ENCODE assay signal across 8 mouse cellular contexts in the genomic region with DNA sequence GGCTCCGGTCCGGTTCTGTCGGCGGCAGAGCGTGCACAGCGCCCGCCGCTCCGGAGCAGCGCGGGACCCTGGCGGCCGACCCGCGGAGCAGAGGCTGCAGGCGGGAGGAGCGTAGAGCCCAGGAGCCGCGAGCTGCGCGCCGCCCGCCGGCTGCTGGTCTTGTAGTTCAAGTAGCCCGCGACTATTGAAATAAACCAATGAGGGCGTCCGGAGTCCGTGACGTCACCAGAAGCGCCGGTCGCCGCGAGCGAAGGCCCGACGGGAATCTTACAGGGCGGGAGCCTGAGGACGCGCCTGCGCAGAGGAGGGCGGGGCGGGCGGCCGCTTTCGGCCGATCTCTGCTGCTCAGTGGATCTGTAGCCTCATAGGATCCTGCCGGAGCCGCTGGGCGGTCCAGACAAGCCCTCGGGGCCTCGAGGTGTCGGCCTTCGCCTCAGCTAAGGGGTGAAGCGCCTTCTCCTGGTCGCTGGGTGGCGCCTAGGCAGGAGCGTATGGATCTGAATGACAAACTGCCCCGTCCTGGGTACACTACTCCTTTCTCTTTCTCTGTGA. TPM values are rescaled to one million over a fixed set of nuclear protein-coding genes. Genes with fewer than 3 reads are reported as not detected.
A peak's percentile ranks its signal among the peaks of the same experiment; 100 is the strongest.
DNase-seq lines count a peak whose midpoint lies in the region; ATAC-seq lines count a peak whose summit lies in the region.

Gene Ccna2 (minus strand): TSS at position 324 of the 552 bp plus-strand sequence.

- no peaks in the 10 kb centered on the region for H3K27me3 ChIP-seq in heart, embryonic 13.5 days (replicated peaks)
- no peaks in the 10 kb centered on the region for H3K27me3 ChIP-seq in liver, embryonic 12.5 days (replicated peaks)
- H3K27me3 ChIP-seq in stomach, embryonic 15.5 days (replicated peaks), result no peaks in the 10 kb centered on the region

- H3K4me2 ChIP-seq in heart, embryonic 13.5 days, result peak within 1 kb of the TSS; percentile 94
- H3K4me2 ChIP-seq in liver, embryonic 12.5 days, result peak within 1 kb of the TSS; percentile 82
- H3K4me2 ChIP-seq in stomach, embryonic 15.5 days, result peak within 1 kb of the TSS; percentile 82

- 0% methylated on average over 51 of the region's 60 CpGs for WGBS in heart, embryonic 13.5 days
- WGBS in liver, embryonic 12.5 days (ENCODE audit: insufficient replicate concordance), result under 1% methylated on average over 60 of the region's 60 CpGs
- under 1% methylated on average over 60 of the region's 60 CpGs for WGBS in stomach, embryonic 15.5 days

- peaks cover 3% of the 10 kb centered on the region; the same call in 1 of the 2 replicates for H3K4me1 ChIP-seq in brown adipose tissue, adult 24 weeks (ENCODE audit: control insufficient read depth, insufficient read depth, insufficient read length, low read length)
- H3K4me1 ChIP-seq in heart, embryonic 13.5 days, result peaks cover 27% of the 10 kb centered on the region
- peaks cover 34% of the 10 kb centered on the region for H3K4me1 ChIP-seq in liver, embryonic 12.5 days
- peaks cover 13% of the 10 kb centered on the region for H3K4me1 ChIP-seq in stomach, embryonic 15.5 days

- peak within 1 kb of the TSS; percentile 95 for H3K9ac ChIP-seq in heart, embryonic 13.5 days
- H3K9ac ChIP-seq in liver, embryonic 12.5 days, result peak within 1 kb of the TSS; percentile 100
- H3K9ac ChIP-seq in stomach, embryonic 15.5 days, result peak within 1 kb of the TSS; percentile 67

- H3K9me3 ChIP-seq in heart, embryonic 13.5 days, result no peaks in the 10 kb centered on the region
- no peaks in the 10 kb centered on the region for H3K9me3 ChIP-seq in liver, embryonic 12.5 days (replicated peaks)
- no peaks in the 10 kb centered on the region for H3K9me3 ChIP-seq in stomach, embryonic 15.5 days

- no peak within 1 kb of the TSS for H3K27ac ChIP-seq in brown adipose tissue, adult 24 weeks (replicated peaks; ENCODE audit: low read depth, low read length)
- H3K27ac ChIP-seq in heart, embryonic 13.5 days (replicated peaks), result peak within 1 kb of the TSS; percentile 84
- peak within 1 kb of the TSS; percentile 94 for H3K27ac ChIP-seq in liver, embryonic 12.5 days
- H3K27ac ChIP-seq in stomach, embryonic 15.5 days, result peak within 1 kb of the TSS; percentile 85

- peak; percentile 100 for ATAC-seq in heart, embryonic 13.5 days (ENCODE audit: extremely low read depth, insufficient number of reproducible peaks, low FRiP score, low TSS enrichment)
- peak; percentile 98 for ATAC-seq in liver, embryonic 12.5 days
- ATAC-seq in stomach, embryonic 15.5 days (ENCODE audit: insufficient read depth, low FRiP score, low read depth), result peak; percentile 100

- peak; percentile 98 for DNase-seq in CD4-positive, CD25-positive, alpha-beta regulatory T cell, adult 2 months (ENCODE audit: low read depth, low spot score)
- DNase-seq in fat pad, adult 2 months (ENCODE audit: extremely low read depth, low read depth, low spot score), result peak; percentile 31
- DNase-seq in kidney, postnatal 10 days, result peak; percentile 99
- peak; percentile 98 for DNase-seq in natural killer cell, adult 2 months (ENCODE audit: low spot score in 2 of 2)

- peaks cover 35% of the 10 kb centered on the region for H3K36me3 ChIP-seq in heart, embryonic 13.5 days
- peaks cover 39% of the 10 kb centered on the region for H3K36me3 ChIP-seq in liver, embryonic 12.5 days
- H3K36me3 ChIP-seq in stomach, embryonic 15.5 days, result peaks cover 26% of the 10 kb centered on the region

- peak within 1 kb of the TSS; percentile 54 for H3K4me3 ChIP-seq in brown adipose tissue, adult 24 weeks (ENCODE audit: insufficient read depth, low read depth, low read length)
- peak within 1 kb of the TSS; percentile 90 for H3K4me3 ChIP-seq in heart, embryonic 13.5 days
- H3K4me3 ChIP-seq in liver, embryonic 12.5 days, result peak within 1 kb of the TSS; percentile 87
- H3K4me3 ChIP-seq in stomach, embryonic 15.5 days (replicated peaks), result peak within 1 kb of the TSS; percentile 80

RNA-seq across cellular contexts. Expression of gene Ccna2, which starts in this region (rescaled TPM):
- 0.79 TPM in 1 of 2 replicates, not detected in the other for polyA plus RNA-seq in brown adipose tissue, adult 24 weeks (2012; ENCODE audit: insufficient read depth, insufficient read length, missing spikeins)
- polyA plus RNA-seq in heart, embryonic 13.5 days (2015; fragmentation: Nextera tagmentation; extraction: Ambion mirVana), result 168 and 184 TPM in 2 replicates
- 288 and 294 TPM in 2 replicates for polyA plus RNA-seq in liver, embryonic 12.5 days (2016; fragmentation: Nextera tagmentation; extraction: Ambion mirVana)
- 170 and 178 TPM in 2 replicates for polyA plus RNA-seq in stomach, embryonic 15.5 days (2015; fragmentation: Nextera tagmentation; extraction: Ambion mirVana)

Comparison
In these comparisons a context has a peak if more than half of its experiments do, and no peak if none do; other contexts are left out.
1. RNA of gene Ccna2 (polyA plus RNA-seq): 288 to 294 TPM in liver, embryonic 12.5 days, 170 to 178 TPM in stomach, embryonic 15.5 days and 168 to 184 TPM in heart, embryonic 13.5 days; 0.79 TPM in brown adipose tissue, adult 24 weeks; every median in the first group is over 10 times any median in the second.
2. DNase-seq: peak in every context shown above with its lines; median percentile 99 in kidney, postnatal 10 days; 98 in CD4-positive, CD25-positive, alpha-beta regulatory T cell, adult 2 months; 98 in natural killer cell, adult 2 months; 31 in fat pad, adult 2 months.
3. Peak in every context shown above with its lines, with median percentiles within 50 percentile points of each other: H3K4me3 ChIP-seq, ATAC-seq, H3K4me2 ChIP-seq and H3K9ac ChIP-seq.